Mouse (Mus musculus): ENCODE measurements around the gene Poc1b.
"Not testable (repeated sequence)": the region's sequence is repeated elsewhere in the genome, so short reads cannot be mapped to it uniquely, and the experiment has no call there.

Gene Poc1b

DNA sequence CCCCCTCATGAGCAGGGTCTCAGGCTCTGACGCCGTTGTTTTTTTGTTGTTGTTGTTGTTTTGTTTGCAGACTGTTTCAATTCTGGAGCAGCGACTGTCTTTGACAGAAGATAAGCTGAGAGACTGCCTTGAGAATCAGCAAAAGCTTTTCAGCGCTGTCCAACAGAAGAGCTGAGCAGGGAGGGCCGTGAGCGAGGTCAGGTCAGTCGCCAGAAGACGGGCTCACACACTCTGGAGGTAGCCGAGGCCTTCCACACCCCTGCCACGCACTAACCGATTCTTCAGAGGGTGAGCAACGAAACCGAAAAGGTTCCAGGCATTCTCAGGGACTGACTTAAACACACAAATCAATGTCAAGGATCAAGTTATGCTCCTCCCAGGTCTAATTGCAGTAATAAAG, 89.7 kb downstream of the Poc1b start:
- no peak for DNase-seq (ENCODE audit: low spot score)

DNA sequence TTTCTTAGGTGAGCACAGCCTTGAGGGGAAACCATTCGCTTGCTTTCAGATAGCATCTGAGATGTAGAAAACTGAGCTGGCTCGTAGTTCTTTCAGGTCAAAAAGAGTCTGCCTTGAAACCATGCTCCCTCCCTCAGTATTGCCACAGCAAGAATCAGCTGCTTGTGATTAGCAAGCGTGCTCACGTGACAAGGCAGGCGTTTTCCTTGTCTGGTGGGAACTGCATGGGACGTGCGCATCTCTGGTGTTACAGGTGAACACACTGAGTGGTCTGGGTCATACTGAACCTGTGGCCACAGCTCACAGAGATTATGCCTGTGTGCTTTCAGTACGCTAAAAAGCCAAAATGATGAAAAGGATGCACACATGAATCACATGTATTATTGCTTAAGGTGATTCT, 90.3 kb downstream of the Poc1b start:
- DNase-seq (ENCODE audit: low spot score), result no peak

DNA sequence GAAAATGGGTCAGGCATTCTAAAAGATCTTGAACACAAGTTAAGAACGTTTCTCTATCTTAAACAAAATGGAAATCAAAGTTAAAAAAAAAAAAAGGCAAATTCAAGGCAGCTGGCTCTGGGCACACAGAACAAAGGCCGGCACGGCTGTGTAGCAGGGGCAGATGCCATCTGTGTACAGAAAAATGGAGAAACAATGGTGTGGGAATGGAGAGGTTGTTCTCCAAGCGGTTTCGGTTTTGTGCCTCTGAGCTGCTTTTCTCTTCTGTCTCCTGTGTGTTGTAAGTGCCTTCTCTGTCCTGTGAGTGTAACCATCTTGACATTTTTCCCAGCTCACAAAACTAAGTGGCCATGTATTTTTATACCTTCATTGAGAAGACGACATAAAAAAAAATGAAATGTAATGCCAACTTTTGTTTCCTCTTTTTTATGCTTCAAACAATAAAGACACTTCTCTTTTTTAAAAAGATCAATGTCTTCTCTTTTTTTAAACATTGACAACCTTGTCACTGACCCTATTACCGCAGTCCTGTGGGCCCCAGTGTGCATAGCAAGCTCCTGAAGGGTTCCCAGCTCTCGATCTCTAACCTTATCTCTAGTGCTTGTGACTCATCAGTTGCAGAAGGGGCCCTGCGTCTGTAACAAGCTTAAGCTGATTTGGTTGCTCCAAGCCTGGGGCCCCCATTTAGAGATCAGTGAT, 90.9 kb downstream of the Poc1b start:
- no peak for DNase-seq (ENCODE audit: low spot score)

DNA sequence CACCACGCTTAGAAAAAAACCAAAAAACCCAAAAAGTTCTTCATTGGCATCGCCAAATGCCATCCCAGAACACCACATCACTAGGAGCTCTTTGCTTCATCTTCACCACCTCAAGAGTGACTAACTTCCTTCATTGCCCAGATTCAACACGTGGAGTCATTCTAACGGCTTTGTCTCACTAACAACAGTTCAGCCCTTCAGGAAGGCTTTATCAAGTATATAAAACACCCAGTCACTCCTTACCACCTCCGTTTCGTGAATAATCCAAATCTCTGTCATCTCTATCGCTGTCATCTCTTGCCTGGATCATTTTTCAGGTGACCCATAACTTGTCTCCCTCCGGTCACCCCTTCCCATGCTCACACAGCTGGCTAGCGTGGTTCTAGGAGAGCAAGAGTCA, 92.1 kb downstream of the Poc1b start:
- DNase-seq (ENCODE audit: low spot score), result no peak

DNA sequence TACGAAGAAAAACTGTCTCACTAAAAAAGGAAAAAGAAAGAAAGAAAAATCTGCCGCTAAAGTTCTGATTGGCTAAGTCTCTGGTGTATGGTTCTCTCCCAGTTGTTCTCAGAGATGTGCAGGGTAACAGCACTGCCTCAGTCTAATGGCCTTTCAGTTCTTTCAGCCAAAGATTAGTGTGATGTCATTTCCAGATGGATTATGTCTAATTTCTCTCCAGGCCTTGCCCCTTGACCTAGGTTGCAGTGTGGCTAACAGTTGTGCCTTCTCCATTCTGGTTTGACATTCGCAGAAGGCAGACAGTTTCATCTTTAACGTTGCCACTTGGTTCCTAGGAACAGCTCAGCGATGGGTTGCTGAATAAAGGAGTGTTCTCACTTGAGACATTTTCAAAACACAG, 94.1 kb downstream of the Poc1b start:
- DNase-seq (ENCODE audit: low spot score), result no peak

DNA sequence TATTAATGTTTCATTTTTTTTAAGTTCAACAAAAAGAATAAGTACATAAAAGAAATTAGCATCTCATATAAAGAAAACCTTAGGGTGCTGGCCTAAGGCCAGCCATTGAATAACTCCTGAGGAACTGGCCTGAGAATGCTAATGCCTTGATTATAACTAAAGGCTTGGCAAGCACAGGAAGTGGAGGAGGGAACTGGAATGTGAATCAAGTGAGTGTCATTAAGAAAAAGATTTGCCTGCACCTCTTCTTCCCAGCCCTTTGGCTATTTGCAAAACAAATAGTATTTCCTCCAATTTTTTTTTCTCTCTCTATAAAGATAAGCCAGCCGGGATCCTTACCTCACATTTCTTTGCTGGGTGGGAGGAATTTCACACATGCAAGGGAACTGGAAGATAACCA, 95.0 kb downstream of the Poc1b start:
- no peak for DNase-seq (ENCODE audit: low spot score)

DNA sequence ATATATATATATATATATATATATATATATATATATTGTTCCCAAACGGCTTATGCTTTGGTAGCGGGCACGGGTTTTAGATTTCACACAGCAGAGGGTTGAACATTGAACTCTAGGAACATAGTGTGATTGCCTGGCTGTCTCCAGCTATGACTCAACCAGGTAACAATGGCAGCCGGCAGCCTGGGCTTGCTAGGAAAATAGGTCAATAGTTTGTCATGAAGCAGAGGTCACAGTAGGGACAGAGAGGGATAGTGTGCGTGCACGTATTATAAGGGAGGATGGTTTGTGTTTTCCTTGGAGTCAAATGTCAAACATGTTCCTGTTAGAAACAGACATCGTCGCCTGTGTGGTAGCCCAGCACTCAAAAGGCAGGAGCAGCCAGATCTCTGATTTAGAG, 95.5 kb downstream of the Poc1b start:
- no peak for DNase-seq (ENCODE audit: low spot score)

DNA sequence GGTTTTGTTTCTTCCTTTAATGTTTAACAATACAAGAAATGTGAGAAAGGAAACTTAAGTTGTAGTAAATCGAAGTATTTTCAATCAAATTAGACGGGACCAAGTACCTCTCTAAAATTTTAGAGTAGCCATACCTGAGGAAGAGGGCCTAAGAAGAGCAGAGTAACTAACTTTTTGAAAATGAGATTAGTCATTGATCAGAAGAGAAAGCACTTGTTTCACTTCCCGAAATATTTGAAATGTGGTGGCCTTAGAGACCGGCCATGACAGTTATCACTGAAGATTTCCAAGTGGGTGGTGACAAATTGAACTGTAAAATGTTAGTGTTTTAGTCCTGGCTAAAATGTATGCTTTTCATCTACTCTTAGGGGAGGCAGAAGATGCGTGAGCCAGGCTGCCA, 96.3 kb downstream of the Poc1b start:
- DNase-seq (ENCODE audit: low spot score), result no peak

DNA sequence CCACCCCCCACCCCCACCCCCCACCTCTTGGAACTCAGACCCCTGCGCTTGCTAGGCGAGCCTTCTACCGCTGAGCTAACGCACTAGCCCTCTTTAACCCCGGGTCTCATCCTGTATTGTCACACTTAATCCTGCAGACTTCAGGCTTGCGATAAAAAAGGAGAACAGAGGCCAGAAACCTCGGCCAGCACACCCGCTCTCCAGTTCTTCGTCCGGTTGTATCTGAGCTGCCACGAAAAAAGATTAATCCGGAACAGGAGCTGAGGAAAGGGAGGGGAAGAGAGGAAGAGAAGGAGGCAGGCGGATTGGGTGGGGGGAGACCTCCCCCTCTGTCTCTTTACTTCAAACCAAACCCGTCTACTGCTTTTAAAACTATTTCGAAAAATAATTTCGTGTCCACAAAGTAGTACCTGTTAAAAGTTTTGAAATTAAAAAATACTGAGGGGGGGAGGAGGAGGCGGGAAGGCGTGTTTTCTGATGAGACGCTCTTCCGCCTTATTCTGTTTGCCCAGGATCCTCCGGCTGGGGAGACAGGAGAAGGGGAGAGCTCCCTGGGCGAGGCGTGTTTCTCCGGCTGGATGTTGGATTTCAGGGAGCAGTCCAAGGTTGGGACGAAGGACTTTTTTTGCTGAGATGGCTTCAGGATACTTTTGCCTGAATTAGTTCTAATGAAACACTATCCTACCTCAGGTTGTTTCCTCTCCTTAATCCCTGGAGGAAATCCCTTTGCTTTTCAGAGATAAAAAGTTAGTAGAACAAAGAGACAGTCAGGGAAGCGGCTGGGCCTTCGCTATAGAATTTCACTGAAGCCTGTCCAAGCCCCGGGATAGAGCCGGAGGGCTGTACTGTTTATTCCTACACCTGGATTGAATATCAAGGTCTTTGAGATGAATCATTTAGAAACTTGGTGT, 97.0 kb downstream of the Poc1b start:
- no peak for DNase-seq (ENCODE audit: low spot score)

DNA sequence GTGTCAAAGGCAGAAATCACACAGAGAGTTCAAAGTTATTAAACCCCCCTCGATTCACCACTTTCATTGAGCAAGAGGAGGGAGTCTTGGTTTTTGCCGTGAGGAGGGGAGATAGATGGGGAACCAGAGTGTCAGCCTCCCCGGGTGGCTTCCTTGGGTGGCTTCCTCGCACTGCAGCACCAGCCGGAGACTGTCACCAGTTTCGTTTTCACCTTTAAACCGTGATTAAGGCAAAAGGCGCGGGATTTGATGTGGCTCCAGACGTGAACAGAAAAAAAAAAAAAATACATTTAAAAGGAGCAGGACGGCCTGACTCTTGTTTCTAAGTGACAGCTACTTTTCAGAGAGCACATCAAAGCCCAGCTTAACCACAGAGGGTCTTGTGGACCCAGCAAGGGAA, 97.7 kb downstream of the Poc1b start:
- no peak for DNase-seq (ENCODE audit: low spot score)

DNA sequence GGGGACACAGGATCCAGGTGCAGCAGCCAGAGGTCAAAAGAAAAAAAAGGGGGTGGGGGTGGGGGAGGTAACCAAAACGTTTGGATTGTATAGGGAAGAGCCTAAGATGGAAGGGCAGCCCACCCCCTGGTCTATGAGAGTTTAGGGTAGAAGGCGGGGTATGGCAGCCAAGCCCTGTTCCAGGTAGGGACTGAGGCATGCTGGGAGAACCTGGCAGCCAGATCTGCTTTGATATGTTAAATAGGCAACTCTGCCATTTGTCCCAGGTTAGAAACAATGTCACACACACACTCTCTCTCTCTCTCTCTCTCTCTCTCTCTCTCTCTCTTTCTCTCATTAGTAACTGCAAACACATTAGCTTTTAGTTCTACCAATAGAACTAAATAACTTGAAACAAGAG, 100.3 kb downstream of the Poc1b start:
- no peak for DNase-seq (ENCODE audit: low spot score)

DNA sequence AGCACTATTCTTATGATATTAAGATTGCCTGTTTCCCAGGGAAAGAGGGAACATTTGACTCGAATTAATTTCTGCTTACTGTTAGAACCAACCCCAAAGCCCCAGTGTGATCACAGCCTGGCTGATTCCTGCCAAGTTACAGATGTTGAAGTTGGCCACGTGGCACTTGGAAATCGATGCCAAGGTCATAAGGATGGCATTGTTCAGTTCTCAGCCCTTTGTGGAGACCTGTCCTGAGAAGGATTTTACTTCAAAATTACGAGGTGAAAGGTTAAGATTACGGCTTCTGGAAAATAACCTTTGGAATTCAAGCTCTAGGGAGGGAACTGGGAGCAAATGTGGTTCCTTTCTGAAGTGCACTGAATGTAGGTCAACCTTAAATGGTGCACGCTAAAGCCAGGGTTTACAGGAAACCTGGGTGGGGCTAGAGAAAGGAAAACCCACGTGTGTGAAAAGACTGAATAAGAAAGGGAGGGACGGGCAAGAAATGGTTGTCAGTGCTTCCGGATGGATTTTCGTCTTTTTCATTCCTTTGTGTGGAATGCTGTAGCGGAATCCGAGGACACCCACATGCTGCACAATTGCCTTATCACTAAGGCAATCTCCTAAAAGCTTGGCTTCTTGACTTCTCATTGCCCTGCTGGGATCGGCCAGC, 102.4 kb downstream of the Poc1b start:
- no peak for DNase-seq (ENCODE audit: low spot score)

DNA sequence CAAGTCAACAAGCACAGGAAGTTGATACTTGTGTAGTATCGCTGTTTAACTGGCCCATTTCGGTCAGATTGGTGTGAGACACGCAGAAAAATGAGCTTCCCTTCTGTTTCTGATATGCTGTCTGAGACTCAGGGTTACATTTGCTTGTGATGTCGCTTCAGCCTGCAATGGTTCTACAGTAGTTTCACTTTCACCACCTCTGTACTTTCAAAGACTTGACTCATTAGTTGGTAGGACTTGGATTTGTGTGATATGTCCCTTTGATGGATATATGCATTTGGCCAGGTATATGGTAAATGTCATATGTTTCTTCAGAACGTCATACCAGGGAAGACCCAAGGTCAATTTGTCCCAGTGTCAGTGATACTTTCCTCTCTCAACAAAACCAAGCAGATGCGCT, 104.2 kb downstream of the Poc1b start:
- no peak for DNase-seq (ENCODE audit: low spot score)

DNA sequence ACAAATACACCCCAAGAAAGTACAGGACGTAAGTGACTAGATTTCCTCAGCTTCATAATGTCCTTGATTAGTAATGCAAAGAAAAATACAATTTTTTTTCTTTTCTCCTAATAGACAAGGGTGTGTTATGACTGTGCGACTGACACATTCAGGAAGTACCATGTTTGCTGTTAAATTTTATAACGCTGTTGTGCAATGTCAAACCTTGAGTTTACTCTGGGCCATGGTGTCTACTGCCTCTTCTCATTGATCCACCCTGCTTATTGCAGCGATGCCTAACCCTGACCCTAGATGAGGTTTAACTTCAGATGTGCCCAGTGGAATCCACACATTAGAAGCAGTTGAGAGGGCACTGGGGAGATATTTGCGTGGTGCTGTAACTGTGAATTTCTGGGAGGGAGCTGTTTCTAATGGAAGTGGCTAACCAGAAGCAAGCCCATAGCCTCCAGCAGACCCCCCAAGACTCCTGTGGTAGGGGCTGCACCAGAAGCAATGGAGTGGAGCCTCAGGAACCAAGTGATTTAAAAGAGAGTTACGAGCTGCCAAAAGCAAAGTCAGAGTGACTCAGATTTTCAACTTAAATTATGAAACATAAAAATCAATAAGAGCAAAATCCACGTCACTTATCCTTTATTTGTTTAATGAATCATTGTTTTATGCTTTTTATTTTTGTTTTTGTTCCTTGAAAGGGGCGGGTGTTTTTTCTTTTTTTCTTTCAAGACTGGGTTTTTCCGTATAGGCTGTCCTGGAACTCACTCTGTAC, 104.8 kb downstream of the Poc1b start:
- no peak for DNase-seq (ENCODE audit: low spot score)

DNA sequence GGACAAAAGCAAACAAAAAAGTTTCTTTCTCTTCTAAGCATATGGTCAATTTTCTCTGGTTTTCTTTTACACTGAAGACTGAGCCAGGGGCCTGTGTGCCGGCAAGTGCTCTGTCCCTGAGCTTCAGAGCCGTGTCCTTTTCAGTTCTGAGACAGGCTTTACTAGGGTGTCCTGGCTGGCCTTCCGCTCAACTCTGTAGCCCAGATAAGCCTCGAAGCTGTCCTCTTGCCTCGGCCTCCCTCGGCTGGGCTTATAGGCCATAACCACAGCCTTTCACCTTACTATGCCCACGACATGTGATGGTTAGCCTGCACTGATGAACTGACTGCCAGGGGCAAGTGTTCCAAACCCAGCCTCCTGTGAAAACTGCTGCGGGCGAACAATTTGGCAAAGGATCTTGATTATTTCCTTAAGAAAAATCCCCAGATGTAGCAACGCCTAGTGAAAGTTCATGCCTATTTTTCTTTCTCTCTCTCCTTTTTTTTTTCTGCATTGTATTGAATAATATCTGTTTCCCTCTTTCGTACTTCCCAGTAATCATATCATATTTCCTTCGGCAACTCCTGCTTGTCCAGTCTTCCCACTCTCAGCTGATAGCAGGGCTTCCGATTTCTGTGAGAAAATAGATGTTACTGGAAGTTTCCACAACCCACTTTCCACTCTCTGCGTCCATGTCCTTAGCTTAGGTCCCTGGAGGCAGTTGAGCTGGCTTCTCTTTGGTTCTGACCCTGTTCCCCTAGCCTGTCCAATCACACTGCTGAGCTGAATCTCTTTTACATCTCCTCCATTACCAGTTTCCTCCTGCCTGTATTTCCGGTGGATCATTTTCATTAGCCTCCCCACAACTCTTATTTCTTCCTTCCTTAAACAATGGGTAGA, 107.8 kb downstream of the Poc1b start:
- no peak for DNase-seq (ENCODE audit: low spot score)

DNA sequence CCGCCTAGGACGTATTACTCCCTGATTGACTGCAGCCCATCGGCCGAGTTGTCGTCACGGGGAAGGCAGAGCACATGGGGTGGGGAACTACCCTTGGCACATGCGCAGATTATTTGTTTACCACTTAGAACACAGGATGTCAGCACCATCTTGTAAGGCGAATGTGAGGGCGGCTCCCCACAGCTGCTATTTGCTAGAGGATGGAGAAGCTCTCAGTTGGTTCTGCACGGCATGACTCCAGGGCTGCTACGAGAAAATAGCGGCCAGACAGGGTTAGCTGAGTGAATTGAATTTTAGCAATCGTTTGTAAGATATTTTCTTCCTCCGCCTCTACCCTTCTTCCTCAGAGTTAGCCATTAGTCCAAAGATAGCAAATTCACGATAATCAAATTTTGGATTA, 109.7 kb downstream of the Poc1b start:
- not testable (repeated sequence) for DNase-seq (ENCODE audit: low spot score)

DNA sequence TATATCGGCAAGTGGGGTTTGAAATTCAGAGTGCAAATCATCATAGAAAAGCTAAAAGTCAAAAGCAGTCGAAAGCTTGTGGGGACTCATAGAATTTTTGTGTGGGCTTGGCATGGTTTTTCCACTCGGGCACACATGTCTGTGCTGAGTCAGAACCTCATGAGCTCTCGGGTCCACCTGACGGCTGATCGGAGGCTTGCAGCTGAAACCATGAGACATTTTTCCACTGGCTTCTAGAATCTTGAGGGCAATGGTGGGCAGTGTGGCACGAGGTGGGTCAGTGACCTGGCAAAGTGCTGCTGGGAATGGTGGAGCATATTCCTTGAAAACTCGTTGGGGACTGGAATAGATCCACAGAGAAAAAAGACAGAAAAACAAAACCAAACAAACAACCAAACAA, 114.7 kb downstream of the Poc1b start:
- no peak for DNase-seq (ENCODE audit: low spot score)

DNA sequence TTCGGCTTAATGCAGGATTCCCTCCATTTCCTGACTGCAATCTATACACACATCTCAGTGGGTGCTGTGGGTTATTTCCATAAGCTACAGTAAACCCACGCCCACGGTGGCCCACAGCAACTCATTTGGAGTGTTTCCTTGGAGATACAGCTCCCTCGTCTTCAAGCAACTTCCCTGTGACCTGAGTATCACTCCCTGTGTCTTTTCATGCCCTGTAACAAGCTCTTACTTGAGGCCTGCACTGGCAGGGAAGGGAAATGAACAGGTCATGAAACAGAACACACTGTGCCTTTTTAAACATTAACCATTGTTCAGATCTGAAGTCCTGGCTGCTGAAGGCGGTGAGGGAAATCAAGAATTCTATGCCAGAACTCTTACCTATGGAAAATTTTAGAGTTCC, 115.9 kb downstream of the Poc1b start:
- no peak for DNase-seq (ENCODE audit: low spot score)

DNA sequence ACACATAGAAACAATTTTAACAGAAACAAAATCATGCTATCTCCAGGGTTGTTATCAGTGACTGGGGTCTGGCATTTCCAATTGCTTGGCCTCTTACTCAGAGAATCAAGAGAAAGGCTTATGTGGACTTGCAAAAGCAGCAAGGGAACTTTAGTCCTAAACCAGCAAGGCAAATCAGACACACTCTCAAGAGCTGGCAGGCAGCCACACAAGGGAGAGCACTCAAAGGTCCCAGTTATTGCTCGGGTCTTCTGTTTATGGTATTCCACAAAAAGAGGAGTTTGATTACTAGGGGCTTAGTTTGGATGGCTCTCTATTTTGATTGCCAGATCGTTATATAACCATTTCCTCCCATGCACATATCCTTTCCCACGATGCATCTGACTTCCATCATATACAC, 117.4 kb downstream of the Poc1b start:
- no peak for DNase-seq (ENCODE audit: low spot score)

DNA sequence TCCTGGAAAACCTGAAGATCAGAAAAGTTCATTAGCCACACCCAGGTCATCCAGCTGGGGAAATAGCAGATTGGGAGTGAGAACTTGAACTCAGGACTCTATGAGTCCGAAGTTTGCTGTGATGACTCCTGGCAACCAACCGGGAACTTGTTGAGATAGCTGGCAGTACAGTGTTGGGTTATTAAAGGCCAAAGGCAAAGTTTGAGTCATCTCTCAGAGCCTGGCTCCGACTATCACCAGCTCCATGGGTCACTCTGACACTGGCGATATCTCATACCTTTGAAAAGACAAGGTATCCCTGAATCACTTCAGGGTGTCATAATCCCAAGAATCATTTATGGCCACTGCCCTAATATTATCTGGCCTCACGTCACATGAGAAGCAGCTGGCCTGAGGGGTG, 119.9 kb downstream of the Poc1b start:
- no peak for DNase-seq (ENCODE audit: low spot score)

Data from layer of hippocampus, adult 9-10 months (tissue).